Mouse (Mus musculus) ES-E14 (cell line): ENCODE data around the gene Mbnl1. TPM values are rescaled to one million over a fixed set of nuclear protein-coding genes. Genes with fewer than 3 reads are reported as not detected.
"Not testable (repeated sequence)": the region's sequence is repeated elsewhere in the genome, so short reads cannot be mapped to it uniquely, and the experiment has no call there.

ENCODE experiments used
- DNase-seq: peaks from one replicate; pipeline ENCODE4 v3.0.0-alpha.2; 2013; ENCODE audit warnings: low read depth, low spot score
- H3K27ac ChIP-seq: 2 replicates; pipeline ENCODE4 v1.5.1; 2012; ENCODE audit warnings: low read depth, mild to moderate bottlenecking, low read length, moderate library complexity, mixed read lengths; ENCODE audit not compliant: poor library complexity, insufficient read depth, severe bottlenecking
- H3K36me3 ChIP-seq: 2 replicates; pipeline ENCODE4 v1.6.1; 2012; ENCODE audit warnings: mild to moderate bottlenecking, low read length, moderate library complexity, mixed read lengths; ENCODE audit not compliant: control insufficient read depth, poor library complexity, insufficient read depth, severe bottlenecking
- H3K4me1 ChIP-seq, 2 experiments: fragments of 150-350 bp in 1 of 2; sonication (generic) in 1 of 2; 2 replicates each; pipeline ENCODE4 v1.6.1; 2012; ENCODE audit warnings: low read length in 2 of 2, mild to moderate bottlenecking in 1 of 2, mixed read lengths in 1 of 2; ENCODE audit not compliant: control insufficient read depth in 2 of 2, insufficient read depth in 2 of 2, poor library complexity in 1 of 2
- H3K4me3 ChIP-seq, 2 experiments: fragments of 150-350 bp in 1 of 2; sonication (generic) in 1 of 2; 2 replicates each; pipeline ENCODE4 v1.5.1; 2012; ENCODE audit warnings: low read length in 2 of 2, low read depth in 1 of 2, mild to moderate bottlenecking in 1 of 2, mixed read lengths in 1 of 2; ENCODE audit not compliant: insufficient read depth in 1 of 2, poor library complexity in 1 of 2, severe bottlenecking in 1 of 2
- H3K9ac ChIP-seq: 2 replicates; pipeline ENCODE4 v1.6.1; 2012; ENCODE audit warnings: low read depth, mild to moderate bottlenecking, low read length, mixed read lengths; ENCODE audit not compliant: poor library complexity, insufficient read depth, severe bottlenecking
- H3K9me3 ChIP-seq: fragments of 150-350 bp; sonication (generic); 2 replicates; pipeline ENCODE4 v1.6.1; 2012; ENCODE audit warnings: low read depth, mild to moderate bottlenecking, low read length; ENCODE audit not compliant: control insufficient read depth, insufficient read depth
- CHD2 ChIP-seq: IDR thresholded peaks from 2 replicates; pipeline ENCODE4 v1.6.1; 2014; ENCODE audit warnings: mild to moderate bottlenecking, low read depth, low read length, inconsistent platforms
- HCFC1 ChIP-seq: IDR thresholded peaks from 2 replicates; pipeline ENCODE4 v1.6.1; 2012; ENCODE audit warnings: low read length, inconsistent platforms, borderline replicate concordance; ENCODE audit not compliant: insufficient read depth
- MAFK ChIP-seq: IDR thresholded peaks from 2 replicates; pipeline ENCODE4 v1.6.1; 2014; ENCODE audit warnings: mild to moderate bottlenecking, low read depth, low read length, inconsistent platforms; ENCODE audit not compliant: insufficient read depth
- ZC3H11A ChIP-seq: IDR thresholded peaks from 2 replicates; pipeline ENCODE4 v1.6.1; 2012; ENCODE audit warnings: low read depth, mild to moderate bottlenecking, inconsistent platforms, low read length, borderline replicate concordance
- ZNF384 ChIP-seq: IDR thresholded peaks from 2 replicates; pipeline ENCODE4 v1.6.1; 2012; ENCODE audit warnings: low read depth, low read length, inconsistent platforms
- in situ Hi-C, 2 experiments: fragments of 600-800 bp; cut with MboI; formaldehyde crosslinking; loops; one replicate each; pipeline ENCODE4 v1.15.1; 2025; ENCODE audit warnings: low sequenced_read_pairs in 2 of 2, inconsistent platforms in 1 of 2; ENCODE audit not compliant: unreplicated experiment in 2 of 2
- total RNA-seq: library from RNA; depleted of rRNA; stranded (reverse); fragments of 300-350 nt; gene quantifications from 2 replicates; pipeline ENCODE4 v1.2.3, GENCODE M21; 2012

Gene Mbnl1
- total RNA-seq, 1 experiment = 27.0 TPM

- no peak overlapping the region for H3K9ac ChIP-seq
- no peak for TF ChIP-seq ZNF384
- no peak for TF ChIP-seq CHD2
- TF ChIP-seq HCFC1 = no peak
- no peak for TF ChIP-seq MAFK
- TF ChIP-seq ZC3H11A = no peak
- no peaks in the 10 kb centered on the region for H3K36me3 ChIP-seq
- in situ Hi-C loops = no loop called here
- H3K4me3 ChIP-seq = no peak overlapping the region
- DNase-seq = no peak
- H3K27ac ChIP-seq = no peak overlapping the region
- no peaks in the 10 kb centered on the region for H3K4me1 ChIP-seq
- H3K9me3 ChIP-seq = no peaks in the 10 kb centered on the region
Measured at GRCm38 (mm10) chr3:60486713-60487170, 14.1 kb downstream of the Mbnl1 start.

GRCm38 (mm10) chr3:60489509-60489908 lies 16.9 kb downstream of the Mbnl1 start:
- Histone ChIP-seq H3K9me3 (no peaks in the 10 kb centered on the region), H3K4me3 (no peak overlapping the region), H3K4me1 (no peaks in the 10 kb centered on the region), H3K27ac (no peak overlapping the region), H3K9ac (no peak overlapping the region), H3K36me3 (no peaks in the 10 kb centered on the region)
- in situ Hi-C loops = no loop called here
- TF ChIP-seq MAFK (no peak), CHD2 (no peak), HCFC1 (no peak), ZC3H11A (no peak), ZNF384 (no peak)
- DNase-seq = no peak

GRCm38 (mm10) chr3:60494774-60495535 lies 22.3 kb downstream of the Mbnl1 start:
- in situ Hi-C loops, H3K36me3 ChIP-seq, H3K4me1 ChIP-seq, DNase-seq, H3K27ac ChIP-seq, H3K4me3 ChIP-seq, H3K9ac ChIP-seq, H3K9me3 ChIP-seq: not testable (repeated sequence)

GRCm38 (mm10) chr3:60496197-60496596 lies 23.6 kb downstream of the Mbnl1 start:
- Histone ChIP-seq H3K36me3 (no peaks in the 10 kb centered on the region), H3K9ac (no peak overlapping the region), H3K4me1 (no peaks in the 10 kb centered on the region; a peak in 1 of 4 replicates), H3K4me3 (no peak overlapping the region), H3K9me3 (no peaks in the 10 kb centered on the region), H3K27ac (no peak overlapping the region)
- no peak for DNase-seq
- in situ Hi-C loops = no loop called here
- no peak for TF ChIP-seq HCFC1
- TF ChIP-seq ZC3H11A = no peak
- no peak for TF ChIP-seq CHD2
- TF ChIP-seq ZNF384 = no peak
- TF ChIP-seq MAFK = no peak

GRCm38 (mm10) chr3:60498151-60498550 lies 25.5 kb downstream of the Mbnl1 start:
- no peaks in the 10 kb centered on the region for H3K9me3 ChIP-seq
- DNase-seq = no peak
- H3K27ac ChIP-seq = no peak overlapping the region
- no peaks in the 10 kb centered on the region; a peak in 1 of 4 replicates for H3K4me1 ChIP-seq
- H3K36me3 ChIP-seq = no peaks in the 10 kb centered on the region
- H3K4me3 ChIP-seq = no peak overlapping the region
- in situ Hi-C loops = no loop called here
- H3K9ac ChIP-seq = no peak overlapping the region
- no peak for TF ChIP-seq ZNF384
- TF ChIP-seq ZC3H11A = no peak
- TF ChIP-seq MAFK = no peak
- TF ChIP-seq HCFC1 = no peak
- TF ChIP-seq CHD2 = no peak
